Mouse (Mus musculus): ENCODE measurements around the gene Ppil2. TPM values are rescaled to one million over a fixed set of nuclear protein-coding genes. Genes with fewer than 3 reads are reported as not detected.

Gene Ppil2
- polyA plus RNA-seq (2014; fragmentation: Illumina TruSeq; extraction: RNeasy Lipid Tissue Mini Kit (QIAGEN cat#74804); ENCODE audit: low read depth, low replicate concordance): 44.2 TPM

DNA sequence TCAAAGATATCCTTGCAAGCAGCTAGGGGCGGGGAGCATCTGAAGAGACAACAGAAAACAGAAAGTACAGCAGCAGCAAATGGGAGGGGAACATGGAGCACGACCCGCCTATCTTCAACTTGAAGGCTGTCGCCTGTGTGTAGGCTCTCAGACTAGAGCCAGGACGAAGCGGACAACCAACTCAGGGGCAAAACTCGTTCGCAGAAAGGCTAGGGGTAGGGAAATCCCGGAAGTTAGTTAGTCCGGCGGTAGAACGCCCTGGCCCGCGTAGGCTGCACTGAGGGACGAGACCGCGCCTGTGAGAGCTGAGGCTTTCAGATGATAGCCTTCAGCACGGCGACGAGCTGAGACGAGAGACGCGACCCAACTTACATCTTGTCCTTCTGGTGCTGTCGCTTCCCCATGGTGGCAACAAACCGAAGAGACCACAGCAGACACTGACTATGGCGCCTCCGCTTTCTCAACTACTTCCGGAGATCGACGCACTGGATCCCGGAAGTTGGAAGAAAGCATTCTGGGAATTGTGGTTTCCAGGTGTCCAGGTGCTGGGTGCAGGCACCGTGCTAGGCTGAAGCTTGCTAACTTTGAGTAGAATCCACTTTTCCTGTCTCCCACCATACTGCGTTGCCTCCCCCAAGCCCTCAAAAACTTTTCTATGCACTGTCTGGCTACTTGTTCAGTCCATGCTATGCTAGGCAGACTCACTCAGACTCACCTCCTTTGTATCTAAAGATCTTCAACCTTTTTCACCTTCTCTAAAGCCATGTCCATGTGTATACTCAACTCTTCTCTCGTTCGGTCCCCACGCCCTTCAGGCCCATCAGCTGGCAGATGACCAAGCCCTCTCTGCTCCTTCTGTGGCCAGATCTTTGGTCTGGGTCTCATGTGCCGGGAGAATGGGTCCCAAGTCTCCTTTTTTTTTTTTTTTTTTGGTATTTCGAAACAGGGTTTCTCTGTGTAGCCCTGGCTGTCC, at the start of gene Ppil2:
Ppil2 (minus strand) TSS at position 487 of the 973 bp plus-strand sequence.

DNA sequence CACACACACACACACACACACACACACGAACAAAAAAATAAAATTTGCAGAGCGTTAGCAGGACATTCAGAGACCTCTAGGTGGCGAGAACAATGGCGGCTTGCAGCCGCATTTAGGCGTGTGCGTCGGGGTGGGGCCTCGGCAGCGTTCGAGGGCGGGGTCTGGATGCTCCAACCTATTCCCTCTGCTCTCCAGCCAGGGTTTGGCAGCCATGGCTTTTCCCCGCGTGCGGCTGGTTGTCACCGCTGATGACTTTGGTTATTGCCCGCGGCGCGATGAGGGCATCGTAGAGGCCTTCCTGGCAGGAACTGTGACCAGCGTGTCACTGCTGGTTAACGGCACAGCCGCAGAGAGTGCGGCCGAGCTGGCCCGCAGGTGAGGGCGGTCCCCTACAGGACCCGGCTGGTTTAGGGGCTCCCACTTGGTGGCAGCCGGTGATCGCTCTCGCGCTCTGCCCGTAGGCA, 35.7 kb upstream of the Ppil2 start, which contains the start of gene Ccdc116:
Ccdc116 (minus strand) TSS at position 458 of the 464 bp plus-strand sequence.

DNA sequence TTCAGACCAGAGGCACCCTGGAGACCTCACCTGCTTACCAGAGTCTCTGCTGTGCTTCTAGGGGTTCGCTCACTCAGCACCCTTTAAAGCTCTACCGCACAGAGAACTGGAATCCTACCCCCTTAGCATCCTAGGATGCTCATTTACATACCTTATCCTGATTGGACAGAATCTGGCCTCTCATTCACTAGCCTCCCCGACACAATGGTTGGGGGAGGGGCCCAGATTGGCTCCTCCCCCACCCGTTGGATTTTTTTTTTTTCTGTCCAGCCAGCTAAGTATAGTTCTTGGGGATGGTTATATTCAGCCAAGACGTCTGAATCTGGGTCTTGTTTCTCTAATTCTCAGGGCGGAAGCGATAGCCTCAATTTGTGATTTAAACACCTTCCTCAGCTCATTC, 33.3 kb upstream of the Ppil2 start, which contains the start of gene Ydjc:
Ydjc (plus strand) TSS at position 283 of the 400 bp plus-strand sequence.

DNA sequence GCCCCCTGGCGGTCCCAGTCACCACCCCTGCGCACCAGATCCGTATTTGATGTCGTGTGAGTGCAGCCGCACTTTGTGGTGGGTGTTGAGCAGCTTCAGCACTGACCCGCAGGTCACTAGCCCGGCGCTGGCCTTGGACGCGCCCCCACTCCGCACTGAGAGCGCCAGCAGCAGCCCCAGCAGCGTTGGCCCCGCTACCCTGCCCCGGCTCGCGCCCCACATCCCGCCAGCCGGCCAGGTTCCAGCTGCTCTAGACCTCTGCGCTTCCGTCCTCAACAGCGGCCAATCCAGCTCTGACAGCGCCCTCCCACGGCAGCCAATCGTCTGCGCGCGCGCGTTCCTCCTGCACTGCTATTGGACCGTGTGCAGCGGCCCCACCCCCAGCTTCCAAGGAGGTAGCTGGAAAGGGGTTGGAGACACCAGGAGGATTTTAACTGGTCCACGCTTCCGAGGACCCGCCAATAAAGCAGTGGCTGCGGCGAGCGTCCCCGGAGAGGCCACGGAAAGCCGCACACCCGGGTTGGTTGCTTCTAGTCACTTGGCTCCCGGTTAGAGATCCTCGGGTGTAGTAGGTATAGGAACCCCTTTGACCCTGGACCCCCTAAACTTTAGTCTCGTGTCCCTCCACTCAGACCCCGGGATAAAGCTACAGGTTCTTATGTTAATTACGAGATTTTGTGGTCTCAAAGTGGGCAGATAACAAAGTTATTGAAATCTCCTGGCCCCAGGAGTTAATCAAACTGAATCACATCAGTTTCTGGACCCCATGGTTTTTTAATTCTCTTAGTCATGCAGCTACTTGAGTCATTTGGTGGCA, 21.2 kb upstream of the Ppil2 start, which contains the start of gene Sdf2l1:
Sdf2l1 (minus strand) TSS at position 295 of the 817 bp plus-strand sequence.

DNA sequence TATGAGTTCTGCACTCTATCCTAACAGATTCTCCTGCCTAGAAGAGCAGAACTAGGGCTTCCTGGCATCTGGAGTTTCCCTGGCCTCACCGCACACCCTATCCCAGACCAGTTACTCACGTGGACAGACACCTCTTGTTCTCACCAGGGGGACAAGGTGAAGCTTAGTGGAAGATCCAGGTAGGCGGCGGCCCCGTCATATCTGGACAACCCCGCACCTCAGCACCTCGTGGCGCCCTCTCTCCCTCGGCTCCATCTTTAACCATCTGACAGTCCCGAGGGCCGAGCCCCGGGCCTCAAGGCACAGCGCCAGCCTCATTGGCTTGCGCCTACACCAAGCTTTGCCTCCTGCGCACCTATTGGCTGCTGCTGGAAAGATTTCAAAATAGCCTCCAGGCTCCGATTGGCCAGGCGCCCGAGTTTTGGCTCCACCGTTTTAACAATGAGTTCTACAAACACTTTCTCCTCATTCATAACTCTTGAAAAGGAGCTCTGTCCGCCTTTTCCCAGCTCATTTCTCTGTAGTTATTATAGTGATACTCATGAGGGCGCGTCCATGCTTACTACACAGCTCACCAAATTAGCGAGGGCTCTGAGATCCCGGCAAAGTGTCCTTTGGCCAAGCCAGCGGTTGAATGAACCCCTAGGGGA, 13.9 kb upstream of the Ppil2 start, which contains the start of gene 2610318N02Rik:
2610318N02Rik (minus strand) TSS at position 297 of the 650 bp plus-strand sequence.

DNA sequence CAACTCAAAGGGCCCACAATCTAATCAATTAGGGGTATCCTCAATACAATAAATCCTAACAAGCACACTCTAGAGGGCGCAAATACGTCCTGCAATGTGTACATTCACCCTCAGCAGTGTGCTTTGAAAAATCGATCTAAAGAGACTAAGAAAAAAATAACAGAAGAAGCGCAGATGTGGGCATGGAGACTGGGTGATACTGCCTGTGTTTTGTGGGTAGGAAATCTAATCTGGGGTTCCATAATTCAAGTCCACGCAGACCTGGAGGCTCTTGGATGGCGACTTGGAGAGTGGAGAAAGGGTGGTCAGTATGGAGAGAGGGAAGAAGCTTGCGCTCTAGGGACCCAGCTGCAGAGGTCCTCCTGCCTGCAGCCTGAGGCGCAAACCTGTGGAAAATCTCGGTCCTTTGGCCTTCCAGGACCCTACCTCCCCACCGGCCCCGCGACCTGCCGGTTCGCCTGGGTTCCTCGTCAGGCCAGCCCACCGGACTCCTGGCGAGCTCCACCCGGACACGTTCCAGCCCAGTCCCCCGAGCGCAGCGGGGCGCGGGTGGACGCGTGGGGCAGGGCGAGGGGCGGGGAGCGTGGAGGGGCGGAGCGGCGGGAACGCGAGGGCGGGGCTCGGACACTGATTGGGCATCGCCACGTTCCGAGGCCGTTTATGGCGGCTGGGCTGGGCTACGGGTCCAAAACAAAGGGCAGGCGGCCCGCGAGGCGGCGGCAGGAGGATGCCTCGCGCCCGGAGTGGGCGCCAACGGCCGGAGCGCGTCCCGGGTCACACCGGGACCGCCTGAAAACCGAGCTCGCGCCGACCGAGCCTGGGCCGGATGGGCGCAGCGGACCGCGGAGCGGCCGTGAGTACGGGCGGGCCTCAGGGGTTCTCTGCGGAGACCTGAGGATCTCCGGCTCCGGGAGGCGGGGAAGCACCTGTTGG, 41.3 kb downstream of the Ppil2 start, which contains the start of gene Ypel1:
Ypel1 (plus strand) TSS at position 186 of the 933 bp plus-strand sequence.

Other genes with a start within 250 kb of the Ppil2 start
- not detected for gene Igll1, start 247.3 kb downstream of the Ppil2 start, polyA plus RNA-seq (2014; fragmentation: Illumina TruSeq; extraction: RNeasy Lipid Tissue Mini Kit (QIAGEN cat#74804); ENCODE audit: low read depth, low replicate concordance)
- 41.2 TPM for gene Top3b, start 240.5 kb downstream of the Ppil2 start, polyA plus RNA-seq (2014; fragmentation: Illumina TruSeq; extraction: RNeasy Lipid Tissue Mini Kit (QIAGEN cat#74804); ENCODE audit: low read depth, low replicate concordance)
- not detected for gene Vpreb1, start 240.4 kb downstream of the Ppil2 start, polyA plus RNA-seq (2014; fragmentation: Illumina TruSeq; extraction: RNeasy Lipid Tissue Mini Kit (QIAGEN cat#74804); ENCODE audit: low read depth, low replicate concordance)
- gene Ppm1f, start 214.8 kb downstream of the Ppil2 start, polyA plus RNA-seq (2014; fragmentation: Illumina TruSeq; extraction: RNeasy Lipid Tissue Mini Kit (QIAGEN cat#74804); ENCODE audit: low read depth, low replicate concordance): 21.6 TPM
- gene Mapk1, start 127.9 kb downstream of the Ppil2 start, polyA plus RNA-seq (2014; fragmentation: Illumina TruSeq; extraction: RNeasy Lipid Tissue Mini Kit (QIAGEN cat#74804); ENCODE audit: low read depth, low replicate concordance): 105 TPM
- gene Ypel1, start 41.6 kb downstream of the Ppil2 start, polyA plus RNA-seq (2014; fragmentation: Illumina TruSeq; extraction: RNeasy Lipid Tissue Mini Kit (QIAGEN cat#74804); ENCODE audit: low read depth, low replicate concordance): 0.84 TPM
- gene 2610318N02Rik, start 13.9 kb upstream of the Ppil2 start, polyA plus RNA-seq (2014; fragmentation: Illumina TruSeq; extraction: RNeasy Lipid Tissue Mini Kit (QIAGEN cat#74804); ENCODE audit: low read depth, low replicate concordance): not detected
- 7.7 TPM for gene Sdf2l1, start 21.1 kb upstream of the Ppil2 start, polyA plus RNA-seq (2014; fragmentation: Illumina TruSeq; extraction: RNeasy Lipid Tissue Mini Kit (QIAGEN cat#74804); ENCODE audit: low read depth, low replicate concordance)
- gene Ydjc, start 33.4 kb upstream of the Ppil2 start, polyA plus RNA-seq (2014; fragmentation: Illumina TruSeq; extraction: RNeasy Lipid Tissue Mini Kit (QIAGEN cat#74804); ENCODE audit: low read depth, low replicate concordance): 2.1 TPM
- gene Ccdc116, start 36.0 kb upstream of the Ppil2 start, polyA plus RNA-seq (2014; fragmentation: Illumina TruSeq; extraction: RNeasy Lipid Tissue Mini Kit (QIAGEN cat#74804); ENCODE audit: low read depth, low replicate concordance): 0.10 TPM
- 102 TPM for gene Ube2l3, start 91.4 kb upstream of the Ppil2 start, polyA plus RNA-seq (2014; fragmentation: Illumina TruSeq; extraction: RNeasy Lipid Tissue Mini Kit (QIAGEN cat#74804); ENCODE audit: low read depth, low replicate concordance)
- gene Rimbp3, start 97.3 kb upstream of the Ppil2 start, polyA plus RNA-seq (2014; fragmentation: Illumina TruSeq; extraction: RNeasy Lipid Tissue Mini Kit (QIAGEN cat#74804); ENCODE audit: low read depth, low replicate concordance): not detected
- 2.0 TPM for gene Hic2, start 122.3 kb upstream of the Ppil2 start, polyA plus RNA-seq (2014; fragmentation: Illumina TruSeq; extraction: RNeasy Lipid Tissue Mini Kit (QIAGEN cat#74804); ENCODE audit: low read depth, low replicate concordance)
- gene Tmem191c, start 164.8 kb upstream of the Ppil2 start, polyA plus RNA-seq (2014; fragmentation: Illumina TruSeq; extraction: RNeasy Lipid Tissue Mini Kit (QIAGEN cat#74804); ENCODE audit: low read depth, low replicate concordance): 4.1 TPM
- gene Serpind1, start 220.1 kb upstream of the Ppil2 start, polyA plus RNA-seq (2014; fragmentation: Illumina TruSeq; extraction: RNeasy Lipid Tissue Mini Kit (QIAGEN cat#74804); ENCODE audit: low read depth, low replicate concordance): 0.42 TPM

Measured in heart, adult 10 weeks (tissue).